Mouse (Mus musculus): ENCODE data around the gene Elk4. TPM values are rescaled to one million over a fixed set of nuclear protein-coding genes. Genes with fewer than 3 reads are reported as not detected.

Elk4 gene
- polyA plus RNA-seq, 1 experiment from 2014 or later = 12.6 TPM

GRCm38 (mm10) chr1:131990083-131990760, 17.2 kb upstream of the Elk4 start:
- no peaks in the 10 kb centered on the region for H3K9me3 ChIP-seq
- 87% methylated on average over 9 of the region's 9 CpGs for WGBS
- no peak overlapping the region for H3K9ac ChIP-seq (replicated peaks)
- ATAC-seq = no peak
- H3K27me3 ChIP-seq = no peaks in the 10 kb centered on the region
- H3K27ac ChIP-seq = no peak overlapping the region
- H3K4me1 ChIP-seq (replicated peaks) = no peaks in the 10 kb centered on the region
- no peak overlapping the region for H3K4me3 ChIP-seq (replicated peaks)
- H3K4me2 ChIP-seq (replicated peaks) = no peak overlapping the region
- H3K36me3 ChIP-seq = no peaks in the 10 kb centered on the region

GRCm38 (mm10) chr1:131992561-131993001, 14.8 kb upstream of the Elk4 start:
- ATAC-seq = no peak
- WGBS = 90% methylated on average over 7 of the region's 7 CpGs
- Histone ChIP-seq H3K9me3 (no peaks in the 10 kb centered on the region), H3K36me3 (no peaks in the 10 kb centered on the region), H3K27me3 (no peaks in the 10 kb centered on the region), H3K4me1 (replicated peaks) (no peaks in the 10 kb centered on the region), H3K4me3 (replicated peaks) (no peak overlapping the region), H3K4me2 (replicated peaks) (no peak overlapping the region), H3K9ac (replicated peaks) (no peak overlapping the region), H3K27ac (no peak overlapping the region)

- H3K27ac ChIP-seq = no peak overlapping the region
Measured at GRCm38 (mm10) chr1:131993169-131994040, 14.0 kb upstream of the Elk4 start.

GRCm38 (mm10) chr1:131995062-131995461, 12.3 kb upstream of the Elk4 start:
- Histone ChIP-seq H3K4me3 (replicated peaks) (no peak overlapping the region), H3K27ac (no peak overlapping the region), H3K4me2 (replicated peaks) (no peak overlapping the region), H3K36me3 (no peaks in the 10 kb centered on the region), H3K27me3 (no peaks in the 10 kb centered on the region), H3K9me3 (no peaks in the 10 kb centered on the region), H3K4me1 (replicated peaks) (no peaks in the 10 kb centered on the region), H3K9ac (replicated peaks) (no peak overlapping the region)
- WGBS = 32% methylated on average over 4 of the region's 4 CpGs
- no peak for ATAC-seq

More at GRCm38 (mm10) chr1:131993169-131994040, 14.0 kb upstream of the Elk4 start:
- Histone ChIP-seq H3K4me3 (replicated peaks) (no peak overlapping the region), H3K27me3 (no peaks in the 10 kb centered on the region), H3K36me3 (no peaks in the 10 kb centered on the region), H3K9ac (replicated peaks) (no peak overlapping the region), H3K9me3 (no peaks in the 10 kb centered on the region), H3K4me1 (replicated peaks) (no peaks in the 10 kb centered on the region), H3K4me2 (replicated peaks) (no peak overlapping the region)
- no peak for ATAC-seq
- WGBS = 87% methylated on average over 12 of the region's 12 CpGs

GRCm38 (mm10) chr1:132000506-132000905, 6.9 kb upstream of the Elk4 start:
- Histone ChIP-seq H3K27me3 (no peaks in the 10 kb centered on the region), H3K27ac (no peak overlapping the region), H3K4me1 (replicated peaks) (no peaks in the 10 kb centered on the region), H3K4me3 (replicated peaks) (no peak overlapping the region), H3K36me3 (no peaks in the 10 kb centered on the region), H3K9ac (replicated peaks) (no peak overlapping the region), H3K9me3 (no peaks in the 10 kb centered on the region), H3K4me2 (replicated peaks) (no peak overlapping the region)
- ATAC-seq = no peak

- H3K36me3 ChIP-seq = no peaks in the 10 kb centered on the region
- ATAC-seq = no peak
- 83% methylated on average over 4 of the region's 4 CpGs for WGBS
- no peak overlapping the region for H3K9ac ChIP-seq (replicated peaks)
- H3K4me1 ChIP-seq (replicated peaks) = peaks cover 5% of the 10 kb centered on the region
- H3K4me2 ChIP-seq (replicated peaks) = no peak overlapping the region
- no peaks in the 10 kb centered on the region for H3K27me3 ChIP-seq
- H3K9me3 ChIP-seq = no peaks in the 10 kb centered on the region
- no peak overlapping the region for H3K4me3 ChIP-seq (replicated peaks)
- H3K27ac ChIP-seq = no peak overlapping the region
Measured at GRCm38 (mm10) chr1:132001880-132002330, 5.5 kb upstream of the Elk4 start.

- Histone ChIP-seq H3K4me3 (replicated peaks) (no peak overlapping the region), H3K27ac (no peak overlapping the region), H3K27me3 (no peaks in the 10 kb centered on the region), H3K4me2 (replicated peaks) (no peak overlapping the region), H3K4me1 (replicated peaks) (peaks cover 5% of the 10 kb centered on the region), H3K9me3 (no peaks in the 10 kb centered on the region), H3K9ac (replicated peaks) (no peak overlapping the region), H3K36me3 (no peaks in the 10 kb centered on the region)
- no peak for ATAC-seq
- WGBS = 70% methylated on average over 2 of the region's 2 CpGs
Measured at GRCm38 (mm10) chr1:132003111-132003510, 4.3 kb upstream of the Elk4 start.

- Histone ChIP-seq H3K36me3 (no peaks in the 10 kb centered on the region), H3K27ac (no peak overlapping the region), H3K9me3 (no peaks in the 10 kb centered on the region), H3K27me3 (no peaks in the 10 kb centered on the region), H3K4me3 (replicated peaks) (no peak overlapping the region), H3K4me1 (replicated peaks) (peaks cover 10% of the 10 kb centered on the region), H3K9ac (replicated peaks) (no peak overlapping the region), H3K4me2 (replicated peaks) (no peak overlapping the region)
- no peak for ATAC-seq
- WGBS = 68% methylated on average over 1 of the region's 1 CpGs
Measured at GRCm38 (mm10) chr1:132003817-132004216, 3.6 kb upstream of the Elk4 start.

GRCm38 (mm10) chr1:132004574-132005180, 2.7 kb upstream of the Elk4 start:
- WGBS = 89% methylated on average over 6 of the region's 6 CpGs
- Histone ChIP-seq H3K27me3 (no peaks in the 10 kb centered on the region), H3K4me3 (replicated peaks) (no peak overlapping the region), H3K27ac (no peak overlapping the region), H3K9ac (replicated peaks) (no peak overlapping the region), H3K36me3 (no peaks in the 10 kb centered on the region), H3K9me3 (no peaks in the 10 kb centered on the region), H3K4me2 (replicated peaks) (no peak overlapping the region), H3K4me1 (replicated peaks) (peaks cover 19% of the 10 kb centered on the region)
- ATAC-seq = no peak

- no peak overlapping the region for H3K4me3 ChIP-seq (replicated peaks)
- 81% methylated on average over 1 of the region's 1 CpGs for WGBS
Measured at GRCm38 (mm10) chr1:132005466-132005865, 1.9 kb upstream of the Elk4 start.

GRCm38 (mm10) chr1:132006046-132006445, 1.4 kb upstream of the Elk4 start:
- Histone ChIP-seq H3K36me3 (no peaks in the 10 kb centered on the region), H3K27me3 (no peaks in the 10 kb centered on the region), H3K4me2 (replicated peaks) (no peak overlapping the region), H3K9me3 (no peaks in the 10 kb centered on the region), H3K27ac (no peak overlapping the region), H3K4me3 (replicated peaks) (no peak overlapping the region), H3K9ac (replicated peaks) (no peak overlapping the region), H3K4me1 (replicated peaks) (peaks cover 26% of the 10 kb centered on the region)
- 92% methylated on average over 3 of the region's 3 CpGs for WGBS
- ATAC-seq = no peak

More at GRCm38 (mm10) chr1:132005466-132005865, 1.9 kb upstream of the Elk4 start:
- no peaks in the 10 kb centered on the region for H3K27me3 ChIP-seq
- H3K36me3 ChIP-seq = no peaks in the 10 kb centered on the region
- H3K9me3 ChIP-seq = no peaks in the 10 kb centered on the region
- H3K4me2 ChIP-seq (replicated peaks) = no peak overlapping the region
- H3K27ac ChIP-seq = no peak overlapping the region
- peaks cover 24% of the 10 kb centered on the region for H3K4me1 ChIP-seq (replicated peaks)
- ATAC-seq = no peak
- no peak overlapping the region for H3K9ac ChIP-seq (replicated peaks)

- Histone ChIP-seq H3K9ac (replicated peaks) (peak overlapping the region; percentile 94), H3K4me3 (replicated peaks) (peak overlapping the region; percentile 81), H3K27ac (peak overlapping the region; percentile 98), H3K4me2 (replicated peaks) (peak overlapping the region; percentile 69), H3K36me3 (no peaks in the 10 kb centered on the region), H3K27me3 (no peaks in the 10 kb centered on the region), H3K4me1 (replicated peaks) (peaks cover 26% of the 10 kb centered on the region), H3K9me3 (no peaks in the 10 kb centered on the region)
- WGBS = 39% methylated on average over 5 of the region's 5 CpGs
- ATAC-seq = no peak
Measured at GRCm38 (mm10) chr1:132006721-132007120, 686 bp upstream of the Elk4 start.

All from midbrain, embryonic 13.5 days (tissue).